Mouse (Mus musculus) C2C12 (cell line): ENCODE results near the gene Iah1.

Source experiments
- CEBPB ChIP-seq: IDR thresholded peaks from one replicate; pipeline ENCODE4 v1.6.1; 2011; ENCODE audit warnings: low read depth, mild to moderate bottlenecking, control low read depth, moderate library complexity
- CTCF ChIP-seq: IDR thresholded peaks from one replicate; pipeline ENCODE4 v1.5.1; 2011; ENCODE audit not compliant: control insufficient read depth, insufficient read depth, insufficient read length
- FOSL1 ChIP-seq: IDR thresholded peaks from one replicate; pipeline ENCODE4 v1.8.0; 2011; ENCODE audit warnings: mild to moderate bottlenecking, low read length; ENCODE audit not compliant: poor library complexity, insufficient read depth, severe bottlenecking
- MAX ChIP-seq: IDR thresholded peaks from one replicate; pipeline ENCODE4 v1.6.1; 2011; ENCODE audit warnings: mild to moderate bottlenecking, control low read depth
- MYOD1 ChIP-seq: IDR thresholded peaks from one replicate; pipeline ENCODE4 v1.6.1; 2011; ENCODE audit warnings: low read depth; ENCODE audit not compliant: control insufficient read depth, insufficient read length
- MYOG ChIP-seq: IDR thresholded peaks from one replicate; pipeline ENCODE4 v1.6.1; 2011; ENCODE audit not compliant: control insufficient read depth, insufficient read length; ENCODE audit errors: extremely low read depth
- USF1 ChIP-seq: IDR thresholded peaks from one replicate; pipeline ENCODE4 v1.6.1; 2011; ENCODE audit warnings: low read depth, mild to moderate bottlenecking, control low read depth, moderate library complexity

- no peak for TF ChIP-seq MAX
- no peak for TF ChIP-seq CTCF
- no peak for TF ChIP-seq USF1
- TF ChIP-seq CEBPB = no peak
- TF ChIP-seq FOSL1 = no peak
- TF ChIP-seq MYOD1 = no peak
- no peak for TF ChIP-seq MYOG
These were observed 14.9 kb downstream of the Iah1 start for GRCm38 (mm10) chr12:21330961-21331576.
